Mouse (Mus musculus) erythroblast, embryonic 14.5 days (primary cell): Measurements from ENCODE around the gene Pjvk.

Experiments
- GATA1 ChIP-seq: IDR thresholded peaks from 2 replicates; pipeline ENCODE4 v1.6.1; 2012; ENCODE audit warnings: low read length, inconsistent platforms, mixed read lengths
- TAL1 ChIP-seq: IDR thresholded peaks from 3 replicates; pipeline ENCODE4 v1.6.1; 2012; ENCODE audit warnings: low read length, inconsistent platforms, mixed read lengths

DNA sequence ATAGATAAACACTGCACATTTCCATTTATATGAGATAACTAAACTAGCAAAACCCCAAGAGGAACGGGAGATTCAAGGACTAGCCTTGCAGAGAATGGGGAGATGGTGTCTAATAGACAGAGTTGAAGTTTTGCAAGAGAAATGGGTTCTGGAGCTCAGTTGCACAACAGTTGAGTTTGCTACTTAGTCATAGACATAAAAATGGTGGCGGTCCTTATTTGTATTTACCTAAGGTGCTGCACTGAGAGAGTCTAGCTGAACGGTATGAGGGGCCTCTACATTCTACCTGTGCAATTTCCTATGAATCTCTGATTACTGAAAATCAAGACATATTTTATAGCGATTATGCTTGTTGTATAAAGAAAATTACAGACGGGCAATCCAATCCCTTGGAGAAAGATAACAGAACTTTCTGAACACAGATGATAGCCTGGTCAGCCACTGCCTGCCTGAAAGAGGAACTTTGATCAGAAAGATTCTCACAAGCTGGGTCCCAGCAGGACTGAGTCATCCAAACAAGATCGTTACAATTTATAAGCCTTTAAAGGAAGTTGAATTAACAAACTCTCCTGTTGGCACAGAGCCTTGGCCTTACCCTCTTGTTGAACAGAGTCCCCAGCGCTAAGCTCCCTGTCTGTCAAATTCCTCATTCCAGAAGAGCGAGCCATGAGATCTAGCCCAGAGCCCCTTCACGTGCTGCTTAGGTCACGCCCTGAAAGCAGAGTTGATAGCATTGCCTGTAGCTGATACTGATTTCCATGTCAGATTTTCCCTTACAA lies 37.8 kb upstream of the Pjvk start:
- TF ChIP-seq GATA1 (no peak), TAL1 (no peak)
